Mouse (Mus musculus) T-helper 1 cell (primary cell): ENCODE data around the gene Pi4ka.

Experiments
- in situ Hi-C: fragments of 300-600 bp; cut with MboI, MseI; formaldehyde crosslinking; loops from one replicate; pipeline ENCODE4 v1.15.1; 2025; ENCODE audit warnings: high pct_unique_total_duplicates

Gene Pi4ka

GRCm38 (mm10) chr16:17336089-17336488, 70.0 kb downstream of the Pi4ka start:
- in situ Hi-C loops, result no loop called here

DNA sequence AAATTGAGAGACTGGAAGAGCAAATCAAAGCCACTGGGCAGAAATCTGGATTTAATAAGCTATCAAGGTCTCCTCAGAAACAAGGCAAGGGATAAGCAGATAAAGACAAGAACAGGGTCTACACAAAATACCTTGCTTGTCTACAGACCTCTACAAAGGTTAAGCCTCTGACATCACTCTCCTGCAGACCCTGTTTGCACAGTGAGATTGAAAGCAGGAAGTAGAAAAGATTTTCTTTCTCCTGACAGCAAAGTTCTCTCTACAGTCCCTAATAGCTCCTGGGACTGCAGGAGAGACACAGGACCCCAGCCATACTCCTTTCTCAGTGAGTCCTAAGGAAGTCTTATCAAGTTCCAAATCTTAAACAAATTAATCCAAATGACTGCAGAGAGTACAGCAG, 71.5 kb downstream of the Pi4ka start:
- in situ Hi-C loops, result no loop called here

- in situ Hi-C loops, result no loop called here
These were observed 74.3 kb downstream of the Pi4ka start for GRCm38 (mm10) chr16:17331855-17332254.

GRCm38 (mm10) chr16:17331116-17331515, 75.0 kb downstream of the Pi4ka start, which contains the start of gene Serpind1:
TSS of gene Serpind1 (plus strand) at chr16:17331371.
- in situ Hi-C loops, result no loop called here

- in situ Hi-C loops, result no loop called here
These were observed 76.1 kb downstream of the Pi4ka start for GRCm38 (mm10) chr16:17329848-17330570.

DNA sequence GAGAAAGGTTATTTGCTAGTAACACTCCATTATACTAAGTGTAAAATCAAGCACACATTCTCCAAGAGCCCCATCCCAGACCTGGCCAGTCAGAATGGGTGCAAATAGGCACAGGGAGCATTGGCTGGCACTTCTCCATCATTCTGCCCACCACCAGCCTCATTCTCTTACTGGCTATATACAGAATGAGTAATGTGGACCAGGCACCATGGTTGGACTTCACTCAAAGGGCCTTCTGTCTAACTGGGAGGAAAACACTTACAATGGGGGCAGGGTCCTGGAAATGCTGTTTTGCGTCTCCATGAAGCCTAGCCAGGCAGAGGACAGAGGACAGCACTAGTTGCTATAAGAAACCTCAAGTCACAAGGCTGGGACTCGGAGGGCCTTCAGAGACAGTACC, 80.0 kb downstream of the Pi4ka start:
- in situ Hi-C loops, result no loop called here

GRCm38 (mm10) chr16:17324745-17325144, 81.4 kb downstream of the Pi4ka start:
- in situ Hi-C loops, result no loop called here

GRCm38 (mm10) chr16:17321481-17321880, 84.6 kb downstream of the Pi4ka start:
- in situ Hi-C loops, result no loop called here

- in situ Hi-C loops, result loop anchor here (10.0 kb wide), 1 partner anchor 1218 kb away; no protein-coding TSS in a partner anchor
These were observed 89.6 kb downstream of the Pi4ka start for GRCm38 (mm10) chr16:17316554-17316953.

GRCm38 (mm10) chr16:17312531-17312930, 93.6 kb downstream of the Pi4ka start:
- in situ Hi-C loops, result loop anchor here (10.0 kb wide), 1 partner anchor 1222 kb away; no protein-coding TSS in a partner anchor

DNA sequence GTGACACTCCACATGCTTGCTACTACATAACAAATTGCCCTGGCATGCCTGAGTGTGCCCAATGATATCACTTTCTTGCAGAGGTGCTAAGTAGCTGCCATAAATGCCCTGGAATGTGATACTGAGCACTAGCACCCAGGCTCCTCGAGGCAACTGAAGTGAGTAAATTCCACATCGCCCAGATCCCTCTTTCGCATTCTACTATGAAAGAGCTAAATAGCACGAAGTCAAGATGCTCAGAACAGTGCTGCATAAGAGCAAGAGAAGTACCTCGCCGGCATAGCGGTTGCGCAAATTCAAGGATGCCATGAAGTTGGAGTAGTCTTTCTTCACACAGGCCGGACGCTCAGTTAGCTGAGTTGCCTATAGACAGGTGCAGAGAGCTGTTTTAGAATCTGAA, 97.1 kb downstream of the Pi4ka start:
- in situ Hi-C loops, result no loop called here

DNA sequence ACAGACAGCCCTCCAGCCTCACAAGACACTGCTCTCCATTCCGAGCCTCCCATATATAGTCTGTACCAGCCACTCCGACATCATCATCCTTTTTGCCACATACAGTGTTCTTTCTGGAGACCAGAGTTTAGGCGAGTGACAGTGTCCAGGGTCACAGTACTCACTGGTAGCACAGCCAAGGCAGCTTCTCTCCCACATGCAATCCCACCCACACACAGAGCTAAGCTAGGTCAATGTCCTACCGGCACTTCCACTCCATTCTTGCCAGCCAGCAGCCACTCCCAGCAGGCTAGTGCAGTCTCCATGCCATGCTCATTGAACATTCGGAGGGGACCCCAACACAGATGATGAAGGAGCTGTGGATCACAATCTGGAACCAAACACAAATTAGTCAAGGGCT, 98.7 kb downstream of the Pi4ka start:
- in situ Hi-C loops, result no loop called here

DNA sequence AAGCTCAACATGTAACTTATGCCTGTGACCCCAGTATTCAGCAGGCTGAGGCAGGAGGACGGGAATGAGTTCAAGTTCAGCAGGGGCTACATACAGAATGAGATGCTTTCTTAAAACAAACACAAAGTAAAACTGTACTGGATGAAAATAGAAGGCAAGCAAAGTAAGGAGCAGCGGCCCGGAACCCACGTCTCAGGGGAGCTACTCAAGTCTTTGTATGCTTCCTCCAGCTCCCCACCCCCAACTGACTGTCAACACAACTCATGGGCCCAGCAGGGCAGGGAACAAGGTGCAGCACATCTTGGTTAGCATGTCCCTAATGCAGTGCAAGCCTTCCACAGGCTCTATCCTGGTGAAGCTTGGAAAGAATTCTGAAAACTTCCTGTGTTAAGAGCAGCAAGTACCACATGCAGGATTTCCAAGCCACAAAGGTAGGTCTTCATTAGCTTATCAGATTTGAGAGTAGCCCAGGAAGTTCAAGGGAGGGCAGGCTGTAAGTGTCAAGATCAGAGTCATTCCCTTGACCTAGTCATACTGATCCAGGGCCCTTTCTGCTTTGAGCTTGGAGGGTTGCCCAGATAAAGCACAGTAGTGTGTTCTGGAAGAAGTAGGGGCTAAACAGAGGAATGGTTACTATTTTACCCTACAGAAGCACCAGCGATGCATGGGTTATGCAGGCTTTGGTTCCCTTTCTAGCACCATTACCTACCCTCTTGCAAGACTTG, 102.4 kb downstream of the Pi4ka start:
- in situ Hi-C loops, result no loop called here

- in situ Hi-C loops, result no loop called here
These were observed 105.3 kb downstream of the Pi4ka start for GRCm38 (mm10) chr16:17300818-17301217.

GRCm38 (mm10) chr16:17292751-17293150, 113.4 kb downstream of the Pi4ka start:
- in situ Hi-C loops, result no loop called here

DNA sequence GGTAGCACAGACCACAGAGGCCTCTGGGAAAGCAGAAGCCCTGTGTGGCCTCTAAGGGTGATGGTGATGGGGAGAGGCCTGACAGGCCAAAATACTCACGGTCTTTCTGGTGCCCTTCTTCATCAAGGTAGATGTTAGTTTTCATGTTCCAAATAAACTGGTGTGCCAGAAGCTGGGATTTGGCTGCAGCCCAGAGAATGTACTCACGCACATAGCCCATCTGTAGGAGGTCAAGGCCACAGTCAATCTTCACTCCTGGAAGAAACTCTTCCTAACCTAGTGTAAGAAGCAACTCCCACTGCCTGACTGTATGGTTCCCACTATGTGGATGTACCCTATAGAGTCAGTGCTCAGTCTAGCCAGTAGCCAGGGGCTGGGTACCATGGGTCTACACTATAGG, 115.1 kb downstream of the Pi4ka start:
- in situ Hi-C loops, result no loop called here

GRCm38 (mm10) chr16:17287103-17287502, 119.0 kb downstream of the Pi4ka start:
- in situ Hi-C loops, result no loop called here

DNA sequence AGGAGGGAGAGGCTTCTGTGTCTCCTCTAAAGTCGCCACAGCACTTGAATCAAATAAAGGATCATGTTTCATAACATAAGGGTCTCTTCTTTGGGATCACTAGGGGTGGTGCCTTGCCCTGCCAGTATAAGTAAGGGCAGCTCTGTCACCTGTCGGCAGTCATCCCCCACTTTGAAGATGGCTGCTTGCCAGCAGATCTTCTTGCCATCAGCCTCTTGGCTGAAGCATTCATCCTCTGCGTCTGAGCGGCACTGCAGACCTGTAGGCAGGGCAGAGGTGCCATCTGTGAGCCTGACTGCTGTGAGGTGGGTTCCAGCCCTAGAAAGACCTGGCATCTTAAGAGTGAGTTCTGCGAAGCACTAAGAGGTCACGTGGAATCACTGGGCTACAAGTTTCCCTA, 123.0 kb downstream of the Pi4ka start:
- in situ Hi-C loops, result loop anchor here (5.0 kb wide), 1 partner anchor 411 kb away; the partner anchor contains the start of genes Top3b and Vpreb1

DNA sequence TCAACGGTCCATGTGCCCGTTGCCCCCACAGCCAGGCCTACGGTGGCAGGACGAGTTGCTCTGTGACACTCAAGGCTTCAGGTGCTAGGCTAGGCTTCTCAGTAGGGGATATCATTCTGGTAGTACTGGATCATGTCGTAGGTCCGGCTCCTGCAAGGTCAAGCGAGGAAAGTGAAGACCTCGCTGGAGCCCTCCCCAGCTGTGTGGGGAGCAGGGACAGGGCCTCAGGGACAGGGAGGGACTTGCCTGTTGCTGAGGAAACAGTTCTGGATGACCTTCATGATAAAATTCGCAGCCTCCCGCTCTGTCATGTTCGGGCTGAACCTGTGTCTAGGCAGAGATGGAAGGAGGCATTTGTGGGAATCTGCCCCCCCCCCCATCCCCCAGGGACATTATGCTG, 125.6 kb downstream of the Pi4ka start:
- in situ Hi-C loops, result loop anchor here (5.0 kb wide), 1 partner anchor 408 kb away; the partner anchor contains the start of genes Top3b and Vpreb1

DNA sequence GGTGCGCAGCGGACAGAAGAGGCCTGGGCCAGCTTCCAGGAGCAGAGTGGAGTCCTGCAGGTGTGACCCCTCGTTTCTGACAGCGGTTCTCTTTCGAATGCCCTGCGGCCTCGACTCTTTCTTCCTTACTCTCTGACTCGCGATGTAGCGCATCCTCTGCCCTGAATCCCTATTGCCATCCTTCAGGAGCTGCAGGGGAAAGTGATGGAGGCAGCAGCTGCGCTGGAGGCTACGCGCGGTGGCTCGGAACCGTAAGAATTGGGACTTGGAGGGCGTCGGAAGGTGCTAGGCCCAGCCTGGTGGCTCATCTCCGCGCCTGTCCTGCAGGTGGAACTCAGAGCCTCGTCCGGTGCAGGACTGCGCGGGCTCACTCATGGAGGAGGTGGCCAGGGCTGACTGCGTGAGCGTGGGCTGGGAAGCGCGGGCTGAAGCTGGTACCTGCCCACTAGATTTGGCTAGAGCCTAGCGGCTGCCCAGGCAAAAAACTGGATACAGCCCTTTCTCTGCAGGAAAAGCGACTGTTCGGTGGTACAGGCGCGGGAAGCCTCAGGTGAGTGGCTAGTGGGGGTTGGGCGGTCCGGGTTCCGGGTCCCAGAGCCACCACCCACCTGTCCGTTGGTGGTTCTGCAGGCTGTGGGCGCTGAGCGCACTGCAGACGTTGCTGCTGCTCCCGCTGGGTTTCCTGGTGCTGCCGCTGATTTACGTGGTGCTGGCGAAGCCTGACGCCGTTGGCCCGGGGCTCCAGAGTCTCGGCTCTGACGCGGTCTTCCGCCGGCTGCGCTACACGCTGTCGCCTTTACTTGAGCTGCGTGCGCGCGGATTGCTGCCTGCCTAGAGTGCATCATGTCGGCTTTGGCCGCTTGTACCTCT, 128.5 kb downstream of the Pi4ka start:
- in situ Hi-C loops, result no loop called here

DNA sequence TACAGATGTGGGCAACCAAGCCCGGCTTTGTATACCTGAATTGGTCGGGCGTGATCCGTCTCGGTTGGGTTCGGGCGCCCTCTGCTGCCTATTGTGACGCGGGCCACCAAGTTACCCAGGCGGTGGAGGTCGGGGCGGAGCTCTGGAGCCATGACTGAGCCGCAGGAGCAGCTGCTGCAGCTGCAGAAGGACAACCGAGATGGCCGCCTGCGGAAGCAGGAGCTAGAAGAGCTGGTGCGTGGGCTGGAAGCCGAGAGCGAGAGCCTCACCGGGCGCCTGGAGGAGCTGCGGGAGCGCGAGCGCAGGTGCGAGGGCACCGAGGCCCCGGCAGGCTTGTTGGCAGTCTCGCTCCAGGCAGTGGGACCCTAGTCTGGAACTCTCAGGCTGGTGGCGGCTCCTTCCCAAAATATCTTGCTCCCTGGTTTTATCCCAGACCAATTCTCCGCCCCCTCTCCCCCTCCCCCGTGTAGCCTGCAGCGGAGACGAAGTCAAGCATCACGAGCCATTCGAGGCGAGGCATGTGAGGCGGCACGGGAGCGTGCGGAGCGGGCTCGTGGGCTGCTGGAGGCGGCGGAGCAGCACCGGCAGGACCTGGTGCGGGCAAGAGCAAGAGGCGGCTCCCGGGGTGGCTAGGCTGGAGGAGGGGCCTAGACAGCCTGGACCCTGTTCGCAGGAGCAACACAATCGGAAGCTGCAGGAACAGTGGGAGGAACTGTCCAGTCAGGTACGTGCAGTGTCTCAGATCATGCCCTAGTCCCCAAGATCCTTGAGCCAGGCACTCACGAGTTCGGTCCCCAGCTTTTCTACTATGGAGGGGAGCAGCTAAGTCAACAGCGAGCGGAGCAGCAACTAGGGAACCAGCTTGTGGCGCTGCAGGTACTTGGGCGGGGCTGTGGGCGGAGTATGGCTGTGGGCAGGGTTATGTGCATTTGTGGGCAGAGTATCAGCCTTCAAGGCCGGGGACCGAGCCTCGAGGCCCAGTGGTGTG, 129.7 kb downstream of the Pi4ka start:
- in situ Hi-C loops, result no loop called here
